8 mouse cellular contexts compared by ENCODE assay signal in genomic region chr8:126885554-126886485, GRCm38 (mm10). TPM values are rescaled to one million over a fixed set of nuclear protein-coding genes. Genes with fewer than 3 reads are reported as not detected.
DNase-seq lines count a peak whose midpoint lies in the region; ATAC-seq and TF ChIP-seq lines count a peak whose summit lies in the region.

No protein-coding gene starts in this region.

- H3K27me3 ChIP-seq in forebrain, embryonic 11.5 days (ENCODE audit: control insufficient read depth, insufficient read depth, low read length) = no peaks in the 10 kb centered on the region
- no peaks in the 10 kb centered on the region for H3K27me3 ChIP-seq in forebrain, embryonic 12.5 days
- no peaks in the 10 kb centered on the region for H3K27me3 ChIP-seq in lung, embryonic 16.5 days (ENCODE audit: control insufficient read depth, insufficient read depth, low read depth, low read length)

- H3K4me2 ChIP-seq in forebrain, embryonic 11.5 days (ENCODE audit: low read depth, low read length, severe bottlenecking) = no peak overlapping the region
- H3K4me2 ChIP-seq in forebrain, embryonic 12.5 days = no peak overlapping the region
- H3K4me2 ChIP-seq in lung, embryonic 16.5 days (ENCODE audit: low read depth, low read length) = no peak overlapping the region

- 77% methylated on average over 13 of the region's 13 CpGs for WGBS in forebrain, embryonic 11.5 days
- WGBS in forebrain, embryonic 12.5 days = 81% methylated on average over 13 of the region's 13 CpGs
- WGBS in lung, embryonic 16.5 days = 66% methylated on average over 13 of the region's 13 CpGs

- H3K27ac ChIP-seq in forebrain, embryonic 11.5 days (ENCODE audit: low read depth, low read length) = no peak overlapping the region
- H3K27ac ChIP-seq in forebrain, embryonic 12.5 days = no peak overlapping the region
- peak overlapping the region; percentile 92 for H3K27ac ChIP-seq in bone marrow macrophage, adult 2 months (ENCODE audit: insufficient read depth, low read depth, low read length)
- H3K27ac ChIP-seq in lung, embryonic 16.5 days (ENCODE audit: low read length) = peak overlapping the region; percentile 93

- ATAC-seq in forebrain, embryonic 11.5 days (replicated peaks; ENCODE audit: low FRiP score) = no peak
- no peak for ATAC-seq in forebrain, embryonic 12.5 days (ENCODE audit: low FRiP score)
- ATAC-seq in lung, embryonic 16.5 days (ENCODE audit: low read depth) = no peak

- no peaks in the 10 kb centered on the region for H3K4me1 ChIP-seq in forebrain, embryonic 11.5 days (replicated peaks; ENCODE audit: control insufficient read depth, insufficient read depth, low read length)
- peaks cover 20% of the 10 kb centered on the region for H3K4me1 ChIP-seq in forebrain, embryonic 12.5 days
- peaks cover 64% of the 10 kb centered on the region for H3K4me1 ChIP-seq in bone marrow macrophage, adult 2 months (ENCODE audit: control insufficient read depth, insufficient read depth, low read length)
- H3K4me1 ChIP-seq in lung, embryonic 16.5 days (replicated peaks; ENCODE audit: control insufficient read depth, insufficient read depth, low read length) = peaks cover 29% of the 10 kb centered on the region

- no peak overlapping the region for H3K9ac ChIP-seq in forebrain, embryonic 11.5 days (ENCODE audit: low read length)
- H3K9ac ChIP-seq in forebrain, embryonic 12.5 days = no peak overlapping the region
- H3K9ac ChIP-seq in lung, embryonic 16.5 days (ENCODE audit: low read length) = peak overlapping the region; percentile 28

- no peaks in the 10 kb centered on the region for H3K36me3 ChIP-seq in forebrain, embryonic 11.5 days (ENCODE audit: control insufficient read depth, insufficient read depth, low read length)
- no peaks in the 10 kb centered on the region for H3K36me3 ChIP-seq in forebrain, embryonic 12.5 days (replicated peaks)
- H3K36me3 ChIP-seq in lung, embryonic 16.5 days (ENCODE audit: control insufficient read depth, insufficient read depth, low read length) = no peaks in the 10 kb centered on the region

- peak; percentile 62 for DNase-seq in forebrain, embryonic 11.5 days (ENCODE audit: low spot score)
- DNase-seq in A20 (ENCODE audit: low read depth, low spot score) = peak; percentile 73
- DNase-seq in heart, postnatal 4 days = peak; percentile 62
- DNase-seq in thymus, postnatal 4 days = peak; percentile 70
- no peak for DNase-seq in ovary, postnatal 14 days (ENCODE audit: low spot score)

- H3K9me3 ChIP-seq in forebrain, embryonic 11.5 days (ENCODE audit: control insufficient read depth, low read length) = no peaks in the 10 kb centered on the region
- H3K9me3 ChIP-seq in forebrain, embryonic 12.5 days = no peaks in the 10 kb centered on the region
- no peaks in the 10 kb centered on the region for H3K9me3 ChIP-seq in lung, embryonic 16.5 days (ENCODE audit: control insufficient read depth, low read length)

- no peak overlapping the region for H3K4me3 ChIP-seq in forebrain, embryonic 11.5 days (ENCODE audit: low read depth, low read length)
- H3K4me3 ChIP-seq in forebrain, embryonic 12.5 days (replicated peaks) = no peak overlapping the region
- no peak overlapping the region for H3K4me3 ChIP-seq in bone marrow macrophage, adult 2 months (ENCODE audit: insufficient read depth, low read length)
- no peak overlapping the region for H3K4me3 ChIP-seq in lung, embryonic 16.5 days (ENCODE audit: low read length)

- no peak for TF ChIP-seq POLR2A in bone marrow macrophage, adult 2 months (IDR thresholded peaks at IDR 0.05; ENCODE audit: borderline replicate concordance, low read depth, low read length)

- TF ChIP-seq CTCF in bone marrow macrophage, adult 2 months (IDR thresholded peaks at IDR 0.05; ENCODE audit: low read depth, low read length) = peak; percentile 71

RNA-seq across cellular contexts. Expression of gene Tomm20, which starts 59.8 kb away (rescaled TPM):
- polyA plus RNA-seq in forebrain, embryonic 11.5 days (2014; fragmentation: Nextera tagmentation; extraction: Ambion mirVana) = 219 and 231 TPM in 2 replicates
- polyA plus RNA-seq in forebrain, embryonic 12.5 days (2016; fragmentation: Nextera tagmentation; extraction: Ambion mirVana) = 194 and 201 TPM in 2 replicates
- 79.4 and 89.9 TPM in 2 replicates for polyA plus RNA-seq in bone marrow macrophage, adult 2 months (2012; ENCODE audit: insufficient read depth, insufficient read length, missing spikeins)
- total RNA-seq in heart, postnatal 4 days (2021) = 100 to 1,000 TPM; 104 to 120 TPM
- 188 and 206 TPM in 2 replicates for polyA plus RNA-seq in lung, embryonic 16.5 days (2015; fragmentation: Nextera tagmentation; extraction: Ambion mirVana)

Comparison
In these comparisons a context has a peak if more than half of its experiments do, and no peak if none do; other contexts are left out.
1. H3K27ac ChIP-seq: peak in bone marrow macrophage, adult 2 months (single experiment) and lung, embryonic 16.5 days (single experiment); none in forebrain, embryonic 11.5 days (single experiment) and forebrain, embryonic 12.5 days (single experiment).